Mouse (Mus musculus) neural tube, embryonic 15.5 days (tissue): ENCODE results near the gene Zfp36l1. TPM values are rescaled to one million over a fixed set of nuclear protein-coding genes. Genes with fewer than 3 reads are reported as not detected.

Experiments
- ATAC-seq: fragments of 200-750 bp; cut with Nextera tagmentation; 2 replicates; pipeline ENCODE4 v1.8.0; 2017; ENCODE audit warnings: mild to moderate bottlenecking, moderate TSS enrichment, moderate library complexity; ENCODE audit not compliant: low FRiP score
- H3K27ac ChIP-seq: fragments of 300-500 bp; sonication (generic); replicated peaks from 2 replicates; pipeline ENCODE4 v1.5.1; 2015; ENCODE audit warnings: mild to moderate bottlenecking, inconsistent platforms
- H3K27me3 ChIP-seq: fragments of 300-500 bp; sonication (generic); replicated peaks from 2 replicates; pipeline ENCODE4 v1.6.1; 2015; ENCODE audit warnings: inconsistent platforms
- H3K36me3 ChIP-seq: fragments of 300-500 bp; sonication (generic); 2 replicates; pipeline ENCODE4 v1.6.1; 2015; ENCODE audit warnings: inconsistent platforms
- H3K4me1 ChIP-seq: fragments of 300-500 bp; sonication (generic); 2 replicates; pipeline ENCODE4 v1.6.1; 2015; ENCODE audit warnings: inconsistent platforms
- H3K4me2 ChIP-seq: fragments of 300-500 bp; sonication (generic); 2 replicates; pipeline ENCODE4 v1.6.1; 2015; ENCODE audit warnings: inconsistent platforms, mild to moderate bottlenecking, moderate library complexity
- H3K4me3 ChIP-seq: fragments of 300-500 bp; sonication (generic); replicated peaks from 2 replicates; pipeline ENCODE4 v1.5.1; 2015; ENCODE audit warnings: mild to moderate bottlenecking, inconsistent platforms
- H3K9ac ChIP-seq: fragments of 300-500 bp; sonication (generic); replicated peaks from 2 replicates; pipeline ENCODE4 v1.6.1; 2015; ENCODE audit warnings: mild to moderate bottlenecking, inconsistent platforms
- H3K9me3 ChIP-seq: fragments of 300-500 bp; sonication (generic); replicated peaks from 2 replicates; pipeline ENCODE4 v1.6.1; 2016; ENCODE audit warnings: inconsistent platforms
- WGBS: fragments of 180-500 bp; shearing (Covaris S2); methylation state at CpG from one replicate; pipeline ENCODE4 v1.1.7; 2015; ENCODE audit warnings: mixed read lengths; 5-methylcytosine and 5-hydroxymethylcytosine counted together
- polyA plus RNA-seq: library from polyadenylated mRNA; unstranded; fragments of >200 nt; fragmentation: Nextera tagmentation; extraction: Ambion mirVana; gene quantifications from 2 replicates; pipeline ENCODE4 v1.2.1, GENCODE M21; 2015

The Zfp36l1 gene
- polyA plus RNA-seq, 1 experiment from 2014 or later, result 33.6 TPM

- no peaks in the 10 kb centered on the region for H3K9me3 ChIP-seq
- no peak for ATAC-seq
- H3K27ac ChIP-seq, result no peak overlapping the region; the same call in 1 of the 2 replicates
- H3K4me1 ChIP-seq, result peaks cover 13% of the 10 kb centered on the region
- H3K4me2 ChIP-seq, result no peak overlapping the region
- WGBS, result 73% methylated on average over 7 of the region's 7 CpGs
- no peak overlapping the region for H3K4me3 ChIP-seq
- no peak overlapping the region for H3K9ac ChIP-seq
- no peaks in the 10 kb centered on the region for H3K36me3 ChIP-seq
- no peaks in the 10 kb centered on the region for H3K27me3 ChIP-seq
Measured at GRCm38 (mm10) chr12:80083133-80083821, 29.5 kb downstream of the Zfp36l1 start.

GRCm38 (mm10) chr12:80082730-80083129 lies 30.1 kb downstream of the Zfp36l1 start:
- no peak overlapping the region for H3K4me2 ChIP-seq
- 94% methylated on average over 4 of the region's 4 CpGs for WGBS
- no peak for ATAC-seq

GRCm38 (mm10) chr12:80081440-80081839 lies 31.4 kb downstream of the Zfp36l1 start:
- ATAC-seq, result peak; percentile 78
- H3K4me1 ChIP-seq, result peaks cover 13% of the 10 kb centered on the region
- no peak overlapping the region for H3K4me3 ChIP-seq
- WGBS, result 54% methylated on average over 2 of the region's 2 CpGs
- H3K36me3 ChIP-seq, result no peaks in the 10 kb centered on the region
- no peaks in the 10 kb centered on the region for H3K9me3 ChIP-seq
- peak overlapping the region; percentile 70 for H3K27ac ChIP-seq
- H3K4me2 ChIP-seq, result no peak overlapping the region
- H3K27me3 ChIP-seq, result no peaks in the 10 kb centered on the region
- no peak overlapping the region for H3K9ac ChIP-seq

More at GRCm38 (mm10) chr12:80082730-80083129, 30.1 kb downstream of the Zfp36l1 start:
- Histone ChIP-seq H3K4me1 (peaks cover 13% of the 10 kb centered on the region), H3K36me3 (no peaks in the 10 kb centered on the region), H3K27me3 (no peaks in the 10 kb centered on the region), H3K9me3 (no peaks in the 10 kb centered on the region), H3K9ac (no peak overlapping the region), H3K27ac (no peak overlapping the region), H3K4me3 (no peak overlapping the region)

- Histone ChIP-seq H3K27me3 (no peaks in the 10 kb centered on the region), H3K4me1 (peaks cover 13% of the 10 kb centered on the region), H3K4me3 (no peak overlapping the region), H3K4me2 (no peak overlapping the region), H3K9ac (no peak overlapping the region), H3K9me3 (no peaks in the 10 kb centered on the region), H3K27ac (no peak overlapping the region), H3K36me3 (no peaks in the 10 kb centered on the region)
- no peak for ATAC-seq
- WGBS, result 92% methylated on average over 4 of the region's 4 CpGs
Measured at GRCm38 (mm10) chr12:80079937-80080336, 32.9 kb downstream of the Zfp36l1 start.

GRCm38 (mm10) chr12:80074331-80074730 lies 38.5 kb downstream of the Zfp36l1 start:
- Histone ChIP-seq H3K9me3 (no peaks in the 10 kb centered on the region), H3K27me3 (no peaks in the 10 kb centered on the region), H3K27ac (no peak overlapping the region), H3K4me2 (no peak overlapping the region), H3K4me1 (peaks cover 9% of the 10 kb centered on the region; the same call in 1 of the 2 replicates), H3K36me3 (no peaks in the 10 kb centered on the region), H3K9ac (no peak overlapping the region), H3K4me3 (no peak overlapping the region)
- ATAC-seq, result no peak
- 87% methylated on average over 2 of the region's 2 CpGs for WGBS

GRCm38 (mm10) chr12:80070534-80071287 lies 42.1 kb downstream of the Zfp36l1 start:
- WGBS, result 16% methylated on average over 8 of the region's 8 CpGs
- Histone ChIP-seq H3K4me3 (no peak overlapping the region), H3K4me1 (peaks cover 9% of the 10 kb centered on the region; the same call in 1 of the 2 replicates), H3K9me3 (no peaks in the 10 kb centered on the region), H3K27me3 (no peaks in the 10 kb centered on the region), H3K27ac (no peak overlapping the region; the same call in 1 of the 2 replicates), H3K4me2 (no peak overlapping the region), H3K9ac (no peak overlapping the region), H3K36me3 (no peaks in the 10 kb centered on the region)
- peak; percentile 70 for ATAC-seq

GRCm38 (mm10) chr12:80069040-80069439 lies 43.8 kb downstream of the Zfp36l1 start:
- H3K4me1 ChIP-seq, result peaks cover 25% of the 10 kb centered on the region
- WGBS, result 90% methylated on average over 3 of the region's 3 CpGs

GRCm38 (mm10) chr12:80068016-80068415 lies 44.8 kb downstream of the Zfp36l1 start:
- Histone ChIP-seq H3K27ac (no peak overlapping the region), H3K4me2 (no peak overlapping the region), H3K9ac (no peak overlapping the region), H3K27me3 (no peaks in the 10 kb centered on the region), H3K36me3 (no peaks in the 10 kb centered on the region), H3K4me3 (no peak overlapping the region), H3K9me3 (no peaks in the 10 kb centered on the region), H3K4me1 (peaks cover 35% of the 10 kb centered on the region)
- ATAC-seq, result no peak
- 81% methylated on average over 7 of the region's 7 CpGs for WGBS

More at GRCm38 (mm10) chr12:80069040-80069439, 43.8 kb downstream of the Zfp36l1 start:
- Histone ChIP-seq H3K9me3 (no peaks in the 10 kb centered on the region), H3K27ac (no peak overlapping the region), H3K36me3 (no peaks in the 10 kb centered on the region), H3K4me2 (no peak overlapping the region), H3K4me3 (no peak overlapping the region), H3K9ac (no peak overlapping the region), H3K27me3 (no peaks in the 10 kb centered on the region)
- ATAC-seq, result no peak

GRCm38 (mm10) chr12:80065049-80065448 lies 47.8 kb downstream of the Zfp36l1 start:
- Histone ChIP-seq H3K27me3 (no peaks in the 10 kb centered on the region), H3K4me3 (no peak overlapping the region), H3K4me1 (peaks cover 52% of the 10 kb centered on the region), H3K36me3 (no peaks in the 10 kb centered on the region), H3K9me3 (no peaks in the 10 kb centered on the region), H3K9ac (no peak overlapping the region), H3K4me2 (no peak overlapping the region), H3K27ac (peak overlapping the region; percentile 80)
- ATAC-seq, result no peak
- WGBS, result 52% methylated on average over 8 of the region's 8 CpGs

- WGBS, result 42% methylated on average over 4 of the region's 4 CpGs
- no peak for ATAC-seq
- peaks cover 55% of the 10 kb centered on the region for H3K4me1 ChIP-seq
Measured at GRCm38 (mm10) chr12:80064306-80064705, 48.5 kb downstream of the Zfp36l1 start.

GRCm38 (mm10) chr12:80063402-80064150 lies 49.2 kb downstream of the Zfp36l1 start:
- no peaks in the 10 kb centered on the region for H3K9me3 ChIP-seq
- WGBS, result 21% methylated on average over 7 of the region's 7 CpGs
- no peaks in the 10 kb centered on the region for H3K27me3 ChIP-seq
- H3K36me3 ChIP-seq, result no peaks in the 10 kb centered on the region
- H3K4me3 ChIP-seq, result no peak overlapping the region
- no peak for ATAC-seq
- no peak overlapping the region for H3K9ac ChIP-seq
- H3K27ac ChIP-seq, result peak overlapping the region; percentile 80
- peaks cover 55% of the 10 kb centered on the region for H3K4me1 ChIP-seq
- no peak overlapping the region for H3K4me2 ChIP-seq

More at GRCm38 (mm10) chr12:80064306-80064705, 48.5 kb downstream of the Zfp36l1 start:
- Histone ChIP-seq H3K36me3 (no peaks in the 10 kb centered on the region), H3K9ac (no peak overlapping the region), H3K4me2 (no peak overlapping the region), H3K27me3 (no peaks in the 10 kb centered on the region), H3K4me3 (no peak overlapping the region), H3K9me3 (no peaks in the 10 kb centered on the region), H3K27ac (peak overlapping the region; percentile 80)
